Mouse (Mus musculus) lung, embryonic 15.5 days (tissue): Measurements from ENCODE around the gene Arfrp1. TPM values are rescaled to one million over a fixed set of nuclear protein-coding genes. Genes with fewer than 3 reads are reported as not detected.

Experiments
- ATAC-seq: fragments of 200-750 bp; cut with Nextera tagmentation; 2 replicates; pipeline ENCODE4 v1.8.0; 2017; ENCODE audit warnings: moderate number of reproducible peaks, borderline replicate concordance; ENCODE audit not compliant: low FRiP score, low TSS enrichment; ENCODE audit errors: extremely low read depth
- H3K27ac ChIP-seq: fragments of 300-500 bp; sonication (generic); 2 replicates; pipeline ENCODE4 v1.5.1; 2015; ENCODE audit warnings: moderate library complexity, mild to moderate bottlenecking, inconsistent platforms
- H3K27me3 ChIP-seq: fragments of 300-500 bp; sonication (generic); 2 replicates; pipeline ENCODE4 v1.6.1; 2015; ENCODE audit warnings: inconsistent platforms
- H3K36me3 ChIP-seq: fragments of 300-500 bp; sonication (generic); 2 replicates; pipeline ENCODE4 v1.6.1; 2015; ENCODE audit warnings: inconsistent platforms
- H3K4me1 ChIP-seq: fragments of 300-500 bp; sonication (generic); 2 replicates; pipeline ENCODE4 v1.6.1; 2015; ENCODE audit warnings: inconsistent platforms
- H3K4me2 ChIP-seq: fragments of 300-500 bp; sonication (generic); 2 replicates; pipeline ENCODE4 v1.6.1; 2015; ENCODE audit warnings: inconsistent platforms, mild to moderate bottlenecking, moderate library complexity
- H3K4me3 ChIP-seq: fragments of 300-500 bp; sonication (generic); 2 replicates; pipeline ENCODE4 v1.5.1; 2015; ENCODE audit warnings: mild to moderate bottlenecking, inconsistent platforms
- H3K9ac ChIP-seq: fragments of 300-500 bp; sonication (generic); 2 replicates; pipeline ENCODE4 v1.6.1; 2015; ENCODE audit warnings: inconsistent platforms
- H3K9me3 ChIP-seq: fragments of 300-500 bp; sonication (generic); 2 replicates; pipeline ENCODE4 v1.6.1; 2016; ENCODE audit warnings: inconsistent platforms
- WGBS: fragments of 180-500 bp; shearing (Covaris S2); methylation state at CpG from one replicate; pipeline ENCODE4 v1.1.7; 2015; 5-methylcytosine and 5-hydroxymethylcytosine counted together
- polyA plus RNA-seq: library from polyadenylated mRNA; unstranded; fragments of >200 nt; fragmentation: Nextera tagmentation; extraction: Ambion mirVana; gene quantifications from 2 replicates; pipeline ENCODE4 v1.2.1, GENCODE M21; 2015

Gene Arfrp1
- polyA plus RNA-seq, 1 experiment from 2014 or later: 66.7 TPM

GRCm38 (mm10) chr2:181390136-181390870, 25.1 kb upstream of the Arfrp1 start:
- Histone ChIP-seq H3K27me3 (no peaks in the 10 kb centered on the region), H3K9ac (no peak overlapping the region; the same call in 1 of the 2 replicates), H3K36me3 (0 out of 2 replicates have a peak, but pooled peaks cover 9% of the 10 kb centered on the region), H3K4me2 (no peak overlapping the region), H3K27ac (no peak overlapping the region), H3K4me3 (no peak overlapping the region), H3K4me1 (peaks cover 16% of the 10 kb centered on the region), H3K9me3 (no peaks in the 10 kb centered on the region)
- WGBS: 71% methylated on average over 4 of the region's 4 CpGs
- no peak for ATAC-seq

- no peaks in the 10 kb centered on the region for H3K9me3 ChIP-seq
- no peak for ATAC-seq
- 0 out of 2 replicates have a peak overlapping the region, but pooled peaks have one; percentile 5 for H3K9ac ChIP-seq
- peaks cover 24% of the 10 kb centered on the region for H3K4me1 ChIP-seq
- 78% methylated on average over 3 of the region's 4 CpGs for WGBS
- peak overlapping the region; percentile 18; the same call in 1 of the 2 replicates for H3K27ac ChIP-seq
- H3K36me3 ChIP-seq: peaks cover 17% of the 10 kb centered on the region
- no peak overlapping the region for H3K4me2 ChIP-seq
- H3K27me3 ChIP-seq: no peaks in the 10 kb centered on the region
- H3K4me3 ChIP-seq: no peak overlapping the region
These were observed 21.5 kb upstream of the Arfrp1 start for GRCm38 (mm10) chr2:181386663-181387210.

- Histone ChIP-seq H3K27ac (peak overlapping the region; percentile 92), H3K27me3 (no peaks in the 10 kb centered on the region), H3K4me2 (no peak overlapping the region), H3K4me1 (peaks cover 24% of the 10 kb centered on the region), H3K4me3 (no peak overlapping the region), H3K9ac (no peak overlapping the region), H3K9me3 (no peaks in the 10 kb centered on the region), H3K36me3 (peaks cover 21% of the 10 kb centered on the region)
- ATAC-seq: no peak
- 48% methylated on average over 3 of the region's 3 CpGs for WGBS
These were observed 20.7 kb upstream of the Arfrp1 start for GRCm38 (mm10) chr2:181385885-181386284.

GRCm38 (mm10) chr2:181384919-181385391, 19.8 kb upstream of the Arfrp1 start:
- Histone ChIP-seq H3K4me1 (peaks cover 24% of the 10 kb centered on the region), H3K9me3 (no peaks in the 10 kb centered on the region), H3K36me3 (peaks cover 31% of the 10 kb centered on the region), H3K27ac (peak overlapping the region; percentile 92), H3K27me3 (no peaks in the 10 kb centered on the region), H3K4me3 (no peak overlapping the region), H3K9ac (no peak overlapping the region), H3K4me2 (no peak overlapping the region)
- 57% methylated on average over 4 of the region's 4 CpGs for WGBS
- ATAC-seq: peak; percentile 83

- H3K27ac ChIP-seq: peak overlapping the region; percentile 92
- H3K27me3 ChIP-seq: no peaks in the 10 kb centered on the region
- peak; percentile 24; the same call in 1 of the 2 replicates for ATAC-seq
- no peak overlapping the region for H3K4me2 ChIP-seq
- H3K4me3 ChIP-seq: no peak overlapping the region
- WGBS: 61% methylated on average over 7 of the region's 7 CpGs
- H3K9ac ChIP-seq: no peak overlapping the region
- H3K4me1 ChIP-seq: peaks cover 24% of the 10 kb centered on the region
- H3K36me3 ChIP-seq: peaks cover 36% of the 10 kb centered on the region
- H3K9me3 ChIP-seq: no peaks in the 10 kb centered on the region
These were observed 19.3 kb upstream of the Arfrp1 start for GRCm38 (mm10) chr2:181384463-181384862.

- no peak overlapping the region for H3K4me3 ChIP-seq
- peaks cover 46% of the 10 kb centered on the region for H3K36me3 ChIP-seq
- no peaks in the 10 kb centered on the region for H3K9me3 ChIP-seq
- H3K27me3 ChIP-seq: no peaks in the 10 kb centered on the region
- ATAC-seq: no peak
- no peak overlapping the region for H3K27ac ChIP-seq
- no peak overlapping the region for H3K9ac ChIP-seq
- no peak overlapping the region for H3K4me2 ChIP-seq
- H3K4me1 ChIP-seq: peaks cover 21% of the 10 kb centered on the region
- WGBS: 81% methylated on average over 6 of the region's 6 CpGs
These were observed 16.6 kb upstream of the Arfrp1 start for GRCm38 (mm10) chr2:181381631-181382306.

- Histone ChIP-seq H3K27me3 (no peaks in the 10 kb centered on the region), H3K4me3 (no peak overlapping the region), H3K36me3 (peaks cover 46% of the 10 kb centered on the region), H3K9me3 (no peaks in the 10 kb centered on the region), H3K4me1 (peaks cover 16% of the 10 kb centered on the region), H3K9ac (no peak overlapping the region), H3K27ac (no peak overlapping the region), H3K4me2 (no peak overlapping the region)
- 83% methylated on average over 5 of the region's 5 CpGs for WGBS
- no peak for ATAC-seq
These were observed 15.9 kb upstream of the Arfrp1 start for GRCm38 (mm10) chr2:181381107-181381506.

GRCm38 (mm10) chr2:181380251-181380650, 15.0 kb upstream of the Arfrp1 start:
- WGBS: 71% methylated on average over 5 of the region's 5 CpGs

GRCm38 (mm10) chr2:181379778-181380177, 14.6 kb upstream of the Arfrp1 start, which contains the start of gene Lime1:
Gene Lime1 (plus strand): TSS chr2:181380078.
- H3K4me3 ChIP-seq: no peak within 1 kb of the TSS
- no peak for ATAC-seq
- no peaks in the 10 kb centered on the region for H3K27me3 ChIP-seq
- H3K4me2 ChIP-seq: no peak within 1 kb of the TSS
- peaks cover 46% of the 10 kb centered on the region for H3K36me3 ChIP-seq
- 90% methylated on average over 12 of the region's 12 CpGs for WGBS
- H3K9ac ChIP-seq: no peak within 1 kb of the TSS
- no peak within 1 kb of the TSS for H3K27ac ChIP-seq
- H3K9me3 ChIP-seq: no peaks in the 10 kb centered on the region
- 0 out of 2 replicates have a peak, but pooled peaks cover 7% of the 10 kb centered on the region for H3K4me1 ChIP-seq

More at GRCm38 (mm10) chr2:181380251-181380650, 15.0 kb upstream of the Arfrp1 start:
- H3K4me2 ChIP-seq: no peak overlapping the region
- H3K9me3 ChIP-seq: no peaks in the 10 kb centered on the region
- H3K4me3 ChIP-seq: no peak overlapping the region
- H3K27me3 ChIP-seq: no peaks in the 10 kb centered on the region
- peaks cover 46% of the 10 kb centered on the region for H3K36me3 ChIP-seq
- no peak overlapping the region for H3K27ac ChIP-seq
- H3K9ac ChIP-seq: no peak overlapping the region
- 0 out of 2 replicates have a peak, but pooled peaks cover 7% of the 10 kb centered on the region for H3K4me1 ChIP-seq
- no peak for ATAC-seq

GRCm38 (mm10) chr2:181378701-181379100, 13.5 kb upstream of the Arfrp1 start:
- no peaks in the 10 kb centered on the region for H3K27me3 ChIP-seq
- no peaks in the 10 kb centered on the region for H3K9me3 ChIP-seq
- no peak overlapping the region for H3K4me2 ChIP-seq
- 0 out of 2 replicates have a peak, but pooled peaks cover 1% of the 10 kb centered on the region for H3K4me1 ChIP-seq
- 86% methylated on average over 5 of the region's 5 CpGs for WGBS
- ATAC-seq: no peak
- H3K27ac ChIP-seq: no peak overlapping the region
- no peak overlapping the region for H3K9ac ChIP-seq
- H3K4me3 ChIP-seq: no peak overlapping the region
- H3K36me3 ChIP-seq: peaks cover 46% of the 10 kb centered on the region

- ATAC-seq: no peak
- H3K4me3 ChIP-seq: no peak overlapping the region
- no peak overlapping the region for H3K9ac ChIP-seq
- no peaks in the 10 kb centered on the region for H3K4me1 ChIP-seq
- H3K27ac ChIP-seq: no peak overlapping the region
- peaks cover 39% of the 10 kb centered on the region for H3K36me3 ChIP-seq
- no peaks in the 10 kb centered on the region for H3K9me3 ChIP-seq
- 65% methylated on average over 2 of the region's 2 CpGs for WGBS
- no peaks in the 10 kb centered on the region for H3K27me3 ChIP-seq
- no peak overlapping the region for H3K4me2 ChIP-seq
These were observed 12.0 kb upstream of the Arfrp1 start for GRCm38 (mm10) chr2:181377230-181377629.
